Mouse (Mus musculus) hindbrain, embryonic 10.5 days (tissue): ENCODE data around the gene Scaf1. TPM values are rescaled to one million over a fixed set of nuclear protein-coding genes. Genes with fewer than 3 reads are reported as not detected.

ENCODE experiments used
- DNase-seq: peaks from one replicate; pipeline ENCODE4 v3.0.0-alpha.2; 2017; ENCODE audit warnings: low spot score
- H3K27ac ChIP-seq: fragments of 300-500 bp; sonication (generic); 2 replicates; pipeline ENCODE4 v1.5.1; 2016; ENCODE audit warnings: mild to moderate bottlenecking, moderate library complexity
- H3K27me3 ChIP-seq: fragments of 300-500 bp; sonication (generic); 2 replicates; pipeline ENCODE4 v1.6.1; 2016; ENCODE audit warnings: mild to moderate bottlenecking; ENCODE audit not compliant: poor library complexity, insufficient read depth, severe bottlenecking
- H3K36me3 ChIP-seq: fragments of 300-500 bp; sonication (generic); 2 replicates; pipeline ENCODE4 v1.6.1; 2016; ENCODE audit warnings: mild to moderate bottlenecking, moderate library complexity
- H3K4me1 ChIP-seq: fragments of 300-500 bp; sonication (generic); replicated peaks from 2 replicates; pipeline ENCODE4 v1.6.1; 2016; ENCODE audit warnings: mild to moderate bottlenecking
- H3K4me3 ChIP-seq: fragments of 300-500 bp; sonication (generic); 2 replicates; pipeline ENCODE4 v1.5.1; 2016; ENCODE audit warnings: mild to moderate bottlenecking, moderate library complexity
- H3K9me3 ChIP-seq: fragments of 300-500 bp; sonication (generic); 2 replicates; pipeline ENCODE4 v1.6.1; 2016; ENCODE audit warnings: mild to moderate bottlenecking, moderate library complexity
- WGBS: fragments of 180-500 bp; shearing (Covaris S2); methylation state at CpG from one replicate; pipeline ENCODE4 v1.1.7; 2016; 5-methylcytosine and 5-hydroxymethylcytosine counted together
- polyA plus RNA-seq: library from polyadenylated mRNA; unstranded; fragments of >200 nt; fragmentation: Nextera tagmentation; extraction: Ambion mirVana; gene quantifications from 2 replicates; pipeline ENCODE4 v1.2.1, GENCODE M21; 2016

Gene Scaf1
- 44.0 and 49.9 TPM in 2 replicates for polyA plus RNA-seq

GRCm38 (mm10) chr7:45015957-45016612, at the start of gene Scaf1:
TSS of gene Scaf1 (minus strand) at chr7:45016363.
- WGBS = under 1% methylated on average over 69 of the region's 69 CpGs
- Histone ChIP-seq H3K4me1 (peaks cover 56% of the 10 kb centered on the region), H3K36me3 (peaks cover 31% of the 10 kb centered on the region), H3K27me3 (peaks cover 12% of the 10 kb centered on the region; the same call in 1 of the 2 replicates), H3K9me3 (no peaks in the 10 kb centered on the region), H3K4me3 (peak within 1 kb of the TSS; percentile 68), H3K27ac (peak within 1 kb of the TSS; percentile 91)
- DNase-seq = peak; percentile 100

- no peaks in the 10 kb centered on the region for H3K36me3 ChIP-seq
- peak; percentile 96 for DNase-seq
- no peaks in the 10 kb centered on the region for H3K27me3 ChIP-seq
- H3K9me3 ChIP-seq = no peaks in the 10 kb centered on the region
- H3K4me3 ChIP-seq = peak within 1 kb of the TSS; percentile 71
- under 1% methylated on average over 31 of the region's 31 CpGs for WGBS
- H3K27ac ChIP-seq = peak within 1 kb of the TSS; percentile 91
- peaks cover 46% of the 10 kb centered on the region for H3K4me1 ChIP-seq
Observed at GRCm38 (mm10) chr7:45062239-45062835, 46.2 kb upstream of the Scaf1 start, which contains the start of the genes Nosip and Prrg2. TSS of gene Nosip (plus strand) at chr7:45062429. TSS of gene Prrg2 (minus strand) at chr7:45062677.

GRCm38 (mm10) chr7:45061532-45062075, 45.4 kb upstream of the Scaf1 start:
- peak overlapping the region; percentile 91 for H3K27ac ChIP-seq
- 20% methylated on average over 11 of the region's 11 CpGs for WGBS

DNA sequence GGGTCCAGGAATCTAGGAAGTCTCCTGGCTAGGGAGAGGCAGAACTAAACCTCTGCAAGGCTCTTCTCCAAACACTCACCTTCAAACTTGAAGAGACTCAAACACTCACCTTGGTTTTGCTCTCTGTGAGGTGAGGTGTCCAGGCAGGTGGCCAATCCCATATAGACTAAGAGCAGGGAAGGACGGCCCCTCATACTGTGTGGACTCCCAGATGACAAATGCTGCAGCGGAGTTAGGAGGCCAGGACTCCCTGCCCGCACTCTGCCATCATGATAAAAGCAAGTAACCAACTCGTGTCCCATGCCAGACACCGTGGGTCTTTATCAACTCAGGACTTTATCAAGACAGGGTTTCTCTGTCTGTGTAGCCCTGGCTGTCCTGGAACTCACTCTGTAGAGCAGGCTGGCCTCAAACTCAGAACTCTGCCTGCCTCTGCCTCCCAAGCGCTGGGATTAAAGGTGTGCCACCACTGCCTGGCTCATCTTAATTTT, 44.5 kb upstream of the Scaf1 start:
- whole genome bisulfite sequencing = 91% methylated on average over 6 of the region's 6 CpGs

More at GRCm38 (mm10) chr7:45061532-45062075, 45.4 kb upstream of the Scaf1 start:
- Histone ChIP-seq H3K9me3 (no peaks in the 10 kb centered on the region), H3K4me1 (peaks cover 48% of the 10 kb centered on the region), H3K36me3 (no peaks in the 10 kb centered on the region), H3K4me3 (peak overlapping the region; percentile 71), H3K27me3 (no peaks in the 10 kb centered on the region)
- no peak for DNase-seq

GRCm38 (mm10) chr7:45058607-45059571, 42.7 kb upstream of the Scaf1 start:
- Histone ChIP-seq H3K4me3 (peak overlapping the region; percentile 28), H3K36me3 (no peaks in the 10 kb centered on the region), H3K27ac (peak overlapping the region; percentile 59; the same call in 1 of the 2 replicates), H3K4me1 (peaks cover 53% of the 10 kb centered on the region), H3K9me3 (no peaks in the 10 kb centered on the region), H3K27me3 (no peaks in the 10 kb centered on the region)
- DNase-seq = no peak
- WGBS = 80% methylated on average over 10 of the region's 10 CpGs

More for the DNA sequence above, 44.5 kb upstream of the Scaf1 start:
- Histone ChIP-seq H3K4me1 (peaks cover 49% of the 10 kb centered on the region), H3K36me3 (no peaks in the 10 kb centered on the region), H3K27ac (no peak overlapping the region), H3K4me3 (no peak overlapping the region; the same call in 1 of the 2 replicates), H3K27me3 (no peaks in the 10 kb centered on the region), H3K9me3 (no peaks in the 10 kb centered on the region)
- DNase-seq = no peak

DNA sequence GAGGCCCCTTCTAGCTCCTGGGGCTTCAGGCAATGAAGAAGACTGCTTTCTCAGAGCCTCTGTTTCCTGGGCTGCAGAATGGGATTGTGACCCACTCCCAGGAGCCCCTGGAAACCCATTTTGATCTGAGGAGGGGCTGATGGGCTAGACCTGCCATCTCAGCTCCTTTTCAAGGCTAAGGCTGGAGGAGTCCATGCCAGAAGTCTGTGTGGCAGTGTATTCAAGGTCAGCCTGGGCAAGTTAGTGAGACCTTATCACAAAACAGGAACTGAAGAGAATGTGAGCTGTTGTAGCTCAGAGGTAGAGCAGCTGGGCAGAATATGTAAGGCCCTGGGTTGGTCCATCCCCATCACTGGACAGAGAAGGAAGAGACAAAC, 40.8 kb upstream of the Scaf1 start:
- H3K9me3 ChIP-seq = no peaks in the 10 kb centered on the region
- H3K4me1 ChIP-seq = peaks cover 52% of the 10 kb centered on the region
- no peak overlapping the region for H3K4me3 ChIP-seq
- no peak for DNase-seq
- no peak overlapping the region for H3K27ac ChIP-seq
- no peaks in the 10 kb centered on the region for H3K27me3 ChIP-seq
- H3K36me3 ChIP-seq = no peaks in the 10 kb centered on the region; the same call in 1 of the 2 replicates

DNA sequence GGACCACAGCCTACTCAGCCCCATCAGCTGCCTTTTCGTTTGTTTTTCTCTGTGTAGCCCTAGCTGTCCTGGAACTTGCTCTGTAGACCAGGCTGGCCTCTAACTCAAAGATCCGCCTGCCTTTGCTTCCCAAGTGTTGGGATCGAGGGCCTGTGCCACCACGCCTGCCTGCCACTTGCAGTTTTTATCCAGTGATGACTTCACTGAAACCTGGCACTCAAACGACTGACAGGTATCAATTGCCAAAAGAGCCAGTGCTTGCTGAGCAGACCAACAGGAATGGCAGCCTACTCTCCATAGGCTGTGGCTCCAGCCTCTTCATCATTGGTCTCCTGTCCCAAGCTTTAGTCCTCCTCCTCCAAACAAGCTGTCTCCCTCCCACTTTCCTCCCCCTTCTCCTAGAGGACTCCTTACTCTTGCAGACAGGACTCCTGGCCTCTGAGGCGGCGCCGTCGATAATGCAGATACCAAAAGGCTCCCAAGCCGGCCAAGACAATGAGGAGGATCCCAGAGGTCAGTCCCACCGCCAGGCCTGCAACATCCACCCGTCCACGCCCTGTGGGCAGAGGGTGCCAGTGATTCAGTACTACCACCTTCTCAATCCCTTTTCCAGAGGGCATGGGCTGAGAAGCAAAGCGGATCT, 40.3 kb upstream of the Scaf1 start:
- no peak overlapping the region for H3K4me3 ChIP-seq
- H3K9me3 ChIP-seq = no peaks in the 10 kb centered on the region
- DNase-seq = no peak
- peak overlapping the region; percentile 30; the same call in 1 of the 2 replicates for H3K27ac ChIP-seq
- 67% methylated on average over 14 of the region's 14 CpGs for WGBS
- H3K36me3 ChIP-seq = no peaks in the 10 kb centered on the region; the same call in 1 of the 2 replicates
- no peaks in the 10 kb centered on the region for H3K27me3 ChIP-seq
- H3K4me1 ChIP-seq = peaks cover 52% of the 10 kb centered on the region

DNA sequence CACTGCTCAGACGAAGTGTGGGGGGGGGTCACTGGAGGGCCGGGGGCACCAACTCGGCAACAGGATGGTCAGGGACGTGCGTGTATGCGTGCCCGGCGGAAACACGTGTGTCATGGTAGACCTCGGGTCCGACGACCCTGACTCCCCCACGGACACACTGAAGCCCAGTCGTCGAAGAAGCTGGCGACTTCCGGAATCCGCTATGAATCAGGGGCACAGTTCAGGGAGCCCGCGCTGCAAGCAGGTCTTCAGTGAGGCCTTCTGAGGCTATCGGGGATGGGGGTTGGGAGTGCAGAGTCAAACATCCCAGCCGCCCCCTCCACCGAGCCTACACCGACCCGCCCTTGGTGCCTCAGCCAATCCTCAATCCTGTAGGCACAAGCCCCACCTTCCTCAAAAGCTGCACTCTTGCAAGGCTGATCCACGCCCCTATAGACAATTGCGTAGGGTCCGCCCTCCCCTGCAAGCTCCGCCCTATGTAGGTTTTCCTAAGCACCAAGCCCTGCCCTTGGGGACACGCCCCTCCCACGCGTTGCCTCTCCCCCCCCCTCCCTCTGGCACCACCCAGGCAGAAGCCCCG, 37.9 kb upstream of the Scaf1 start:
- peak; percentile 96 for DNase-seq
- Histone ChIP-seq H3K4me1 (peaks cover 55% of the 10 kb centered on the region), H3K27ac (peak overlapping the region; percentile 99), H3K9me3 (no peaks in the 10 kb centered on the region), H3K36me3 (peaks cover 23% of the 10 kb centered on the region), H3K27me3 (no peaks in the 10 kb centered on the region), H3K4me3 (peak overlapping the region; percentile 95)
- WGBS = under 1% methylated on average over 33 of the region's 33 CpGs

GRCm38 (mm10) chr7:45053117-45053930, 37.2 kb upstream of the Scaf1 start:
- Histone ChIP-seq H3K4me3 (peak overlapping the region; percentile 95), H3K27ac (peak overlapping the region; percentile 99), H3K9me3 (no peaks in the 10 kb centered on the region), H3K36me3 (peaks cover 30% of the 10 kb centered on the region), H3K4me1 (peaks cover 50% of the 10 kb centered on the region), H3K27me3 (no peaks in the 10 kb centered on the region)
- peak; percentile 86 for DNase-seq
- WGBS = under 1% methylated on average over 56 of the region's 59 CpGs

DNA sequence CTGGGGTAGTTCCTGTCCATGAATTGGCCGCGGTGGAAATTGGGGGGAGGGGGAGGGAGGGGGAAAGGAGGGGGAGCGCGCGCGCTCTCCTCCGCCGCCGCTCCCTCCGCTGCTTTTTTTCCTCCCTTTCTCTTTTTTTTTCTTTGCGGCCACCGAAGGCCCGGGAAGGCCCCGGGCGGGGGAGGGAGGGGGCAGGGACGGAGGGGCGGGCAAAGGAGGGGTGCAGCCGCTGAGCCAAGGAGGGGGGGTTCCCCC, 36.6 kb upstream of the Scaf1 start, which contains the start of gene Prr12:
Gene Prr12 (minus strand): TSS at position 20 of the 255 bp plus-strand sequence.
- Histone ChIP-seq H3K27me3 (no peaks in the 10 kb centered on the region), H3K4me1 (peaks cover 50% of the 10 kb centered on the region), H3K4me3 (peak within 1 kb of the TSS; percentile 95), H3K27ac (peak within 1 kb of the TSS; percentile 99), H3K9me3 (no peaks in the 10 kb centered on the region), H3K36me3 (peaks cover 35% of the 10 kb centered on the region)
- DNase-seq = no peak
- under 1% methylated on average over 18 of the region's 18 CpGs for WGBS
